Comparison of ENCODE assay signal across 22 mouse cellular contexts in genomic region chr8:85476970-85477545, GRCm38 (mm10). TPM values are rescaled to one million over a fixed set of nuclear protein-coding genes. Genes with fewer than 3 reads are reported as not detected.
DNase-seq lines count a peak whose midpoint lies in the region; ATAC-seq and TF ChIP-seq lines count a peak whose summit lies in the region.
"Had no signal": no experiment of that assay in that cellular context is flagged by ENCODE, and none has a peak within 500 bp of the region (broad histone marks: within the 10 kb centered on the region; RNA-seq: fewer than 3 reads in every experiment).

No protein-coding gene starts in this region.

- H3K4me2 ChIP-seq in liver, embryonic 16.5 days (ENCODE audit: low read depth, low read length): no peak overlapping the region
- H3K4me2 ChIP-seq: embryonic facial prominence, embryonic 13.5 days; forebrain, embryonic 12.5 days; hindbrain, embryonic 12.5 days had no signal

- H3K9me3 ChIP-seq in liver, embryonic 16.5 days (replicated peaks; ENCODE audit: control insufficient read depth, low read length): no peaks in the 10 kb centered on the region
- H3K9me3 ChIP-seq: embryonic facial prominence, embryonic 13.5 days; forebrain, embryonic 12.5 days; G1E had no signal

- H3K4me3 ChIP-seq in testis, adult 2 months (ENCODE audit: control insufficient read depth, low read depth, low read length): no peak overlapping the region
- no peak overlapping the region for H3K4me3 ChIP-seq in liver, embryonic 16.5 days (ENCODE audit: low read depth, low read length)
- H3K4me3 ChIP-seq: embryonic facial prominence, embryonic 13.5 days; forebrain, embryonic 12.5 days; hindbrain, embryonic 12.5 days had no signal

- H3K27ac ChIP-seq in testis, adult 2 months (ENCODE audit: control insufficient read depth, insufficient read depth, low read depth, low read length): peak overlapping the region; percentile 80
- peak overlapping the region; percentile 48 for H3K27ac ChIP-seq in liver, embryonic 16.5 days (ENCODE audit: low read length)
- H3K27ac ChIP-seq: embryonic facial prominence, embryonic 13.5 days; forebrain, embryonic 12.5 days; hindbrain, embryonic 12.5 days had no signal

- TF ChIP-seq CTCF in testis, adult 2 months (IDR thresholded peaks at IDR 0.05; ENCODE audit: control insufficient read depth, insufficient read depth, insufficient replicate concordance, low read depth, low read length): no peak

- DNase-seq in kidney, postnatal 36 days: peak; percentile 30 to 36
- no peak for DNase-seq in kidney, adult 11 months
- DNase-seq in testis, postnatal 10 days (ENCODE audit: low spot score): no peak
- no peak for DNase-seq in heart, adult 18-20 months
- no peak for DNase-seq in ovary, postnatal 10 days (ENCODE audit: low spot score)
- DNase-seq: adrenal gland, postnatal 10 days; B cell, adult 2 months; cerebellum, adult 11-12 months; cerebellum, adult 9-10 months; cerebellum, postnatal 25 days; forebrain, postnatal 0 days; gastrocnemius, postnatal 14 days; heart, postnatal 10 days; heart, postnatal 4 days had no signal

- peaks cover 2% of the 10 kb centered on the region for H3K4me1 ChIP-seq in testis, adult 2 months (ENCODE audit: control insufficient read depth, insufficient read depth, low read length)
- H3K4me1 ChIP-seq in liver, embryonic 16.5 days (ENCODE audit: control insufficient read depth, low read depth, low read length): no peaks in the 10 kb centered on the region
- H3K4me1 ChIP-seq: embryonic facial prominence, embryonic 13.5 days; hindbrain, embryonic 12.5 days had no signal

- H3K9ac ChIP-seq in liver, embryonic 16.5 days (ENCODE audit: low read depth, low read length): no peak overlapping the region
- H3K9ac ChIP-seq: embryonic facial prominence, embryonic 13.5 days; forebrain, embryonic 12.5 days; forebrain, postnatal 0 days; hindbrain, embryonic 12.5 days had no signal

- no peak for TF ChIP-seq POLR2A in testis, adult 2 months (IDR thresholded peaks at IDR 0.05; ENCODE audit: control insufficient read depth, low read depth, low read length)

- peak; percentile 65 for ATAC-seq in liver, embryonic 16.5 days (ENCODE audit: low read depth)
- ATAC-seq: CD4-positive, CD25-positive, alpha-beta regulatory T cell, adult 4 months; forebrain, postnatal 0 days; hindbrain, embryonic 16.5 days had no signal

- H3K36me3 ChIP-seq in testis, adult 2 months (ENCODE audit: control insufficient read depth, insufficient read depth, low read length): no peaks in the 10 kb centered on the region
- H3K36me3 ChIP-seq in liver, embryonic 16.5 days (ENCODE audit: control insufficient read depth, insufficient read depth): no peaks in the 10 kb centered on the region
- H3K36me3 ChIP-seq: embryonic facial prominence, embryonic 13.5 days; forebrain, embryonic 12.5 days; G1E; hindbrain, embryonic 12.5 days had no signal

- H3K27me3 ChIP-seq in testis, adult 2 months (ENCODE audit: control insufficient read depth, insufficient read depth, low read length): no peaks in the 10 kb centered on the region
- no peaks in the 10 kb centered on the region for H3K27me3 ChIP-seq in liver, embryonic 16.5 days (ENCODE audit: control insufficient read depth, insufficient read depth, low read depth, low read length)
- H3K27me3 ChIP-seq: embryonic facial prominence, embryonic 13.5 days; forebrain, embryonic 12.5 days; hindbrain, embryonic 12.5 days had no signal

- WGBS in liver, embryonic 16.5 days (ENCODE audit: insufficient replicate concordance): 43% methylated on average over 4 of the region's 4 CpGs

RNA-seq across cellular contexts. Expression of gene Gpt2, which starts 15.3 kb away (rescaled TPM):
- polyA plus RNA-seq in testis, adult 2 months (2012; rRNA removed): 12.7 and 15.6 TPM in 2 replicates
- 23.8 and 27.1 TPM in 2 replicates for polyA plus RNA-seq in liver, embryonic 16.5 days (2015; fragmentation: Nextera tagmentation; extraction: Ambion mirVana)
- total RNA-seq in heart, adult 18-20 months (2021): 10 to 100 TPM; 33.3 to 37.5 TPM
- polyA plus RNA-seq: G1E had no signal

RNA-seq across cellular contexts. Expression of gene 4921524J17Rik, which starts 44.4 kb away (rescaled TPM):
- 10.3 and 12.4 TPM in 2 replicates for polyA plus RNA-seq in testis, adult 2 months (2012; rRNA removed)
- polyA plus RNA-seq in liver, embryonic 16.5 days (2015; fragmentation: Nextera tagmentation; extraction: Ambion mirVana): 14.5 and 17.0 TPM in 2 replicates
- 10 to 100 TPM; 18.1 to 19.4 TPM for total RNA-seq in heart, adult 18-20 months (2021)

Comparison
In these comparisons a context has a peak if more than half of its experiments do, and no peak if none do; other contexts are left out.
1. DNase-seq: peak in kidney, postnatal 36 days (2 of 2); none in kidney, adult 11 months (single experiment), testis, postnatal 10 days (single experiment), heart, adult 18-20 months (0 of 2) and ovary, postnatal 10 days (single experiment).